Mouse (Mus musculus) heart, postnatal 25 days (tissue): ENCODE measurements at regions not wholly inside any gene's neighbourhood (a gene's known extent, or its start where the extent isn't known, plus 50 kb on each side); places are given as distances from the start of the nearest gene placed in this dataset.

Source experiments
- DNase-seq: peaks from one replicate; pipeline ENCODE4 v3.0.0; 2022; ENCODE audit warnings: low spot score
- intact Hi-C: fragments of 180-260 bp; cut with DNase I; formaldehyde crosslinking; loops from one replicate; pipeline ENCODE4 v1.15.1; 2025

DNA sequence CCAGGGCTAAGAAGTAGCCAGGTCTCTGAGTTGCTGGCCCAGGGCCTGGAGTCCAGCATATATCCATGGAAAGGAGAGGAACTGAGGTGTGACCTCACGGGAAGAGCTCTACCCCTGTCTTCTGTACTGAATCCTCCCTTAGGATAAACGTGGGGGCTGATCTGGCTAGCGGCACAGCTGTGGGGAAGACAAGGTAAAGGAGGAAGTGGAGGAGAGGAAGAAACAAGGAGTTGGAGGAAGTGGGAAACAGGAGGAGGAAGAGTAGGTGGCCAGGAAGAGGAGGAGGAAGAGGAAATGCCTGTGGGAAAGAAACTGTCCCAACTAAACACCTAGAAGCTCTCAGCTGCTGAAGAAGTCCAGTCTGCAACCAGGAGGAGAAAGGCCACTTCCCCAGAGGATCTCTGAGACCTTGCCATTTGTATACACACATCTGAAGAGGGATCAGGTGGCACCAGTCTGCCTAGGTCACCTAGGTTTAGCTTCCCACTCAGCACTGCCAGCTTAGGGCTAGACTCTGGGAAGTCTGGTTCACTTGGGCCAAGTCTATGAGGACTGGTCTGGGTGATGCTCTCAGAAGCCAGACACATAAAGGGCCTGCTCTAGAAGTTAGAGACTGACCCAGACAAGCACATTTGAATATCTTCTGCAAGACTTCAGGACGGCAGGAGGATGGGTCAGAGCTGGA is 100.6 kb upstream of the Jun start:
- DNase-seq: no peak
- intact Hi-C loops: loop anchor here (5.0 kb wide), 1 partner anchor 60 kb away; no protein-coding TSS in a partner anchor

DNA sequence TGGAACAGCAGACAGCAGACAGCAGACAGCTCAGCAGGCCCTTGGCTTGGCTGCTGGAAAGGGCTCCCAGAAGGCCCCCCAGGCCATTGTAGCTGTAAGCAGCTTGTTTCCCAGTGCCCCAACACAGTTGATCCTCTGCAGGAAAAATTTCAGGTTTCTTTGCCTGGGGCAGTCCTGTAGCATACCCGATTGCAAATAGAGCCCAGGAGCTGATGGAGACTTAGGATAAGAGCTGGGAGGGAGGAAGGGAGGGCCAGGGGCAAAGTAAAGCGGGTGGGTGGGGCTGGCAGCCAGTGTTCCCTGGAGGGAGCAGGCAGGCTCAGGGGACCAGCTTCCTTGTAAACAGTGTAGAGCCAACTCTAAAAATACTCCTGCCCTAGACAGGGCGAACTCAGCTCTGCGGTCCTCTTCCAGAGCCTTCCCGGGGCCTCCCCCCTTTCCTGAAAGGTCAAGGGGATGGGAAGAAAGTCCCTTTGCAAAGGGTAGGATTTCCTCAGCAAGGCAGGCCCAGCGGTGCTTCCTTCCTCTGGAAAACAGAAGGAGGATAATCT is 101.8 kb upstream of the Jun start:
- intact Hi-C loops: loop anchor here (2.0 to 5.0 kb wide), 2 partner anchors 62 to 101 kb away; partner anchors contain the start of gene Jun
- peak; percentile 72 for DNase-seq

DNA sequence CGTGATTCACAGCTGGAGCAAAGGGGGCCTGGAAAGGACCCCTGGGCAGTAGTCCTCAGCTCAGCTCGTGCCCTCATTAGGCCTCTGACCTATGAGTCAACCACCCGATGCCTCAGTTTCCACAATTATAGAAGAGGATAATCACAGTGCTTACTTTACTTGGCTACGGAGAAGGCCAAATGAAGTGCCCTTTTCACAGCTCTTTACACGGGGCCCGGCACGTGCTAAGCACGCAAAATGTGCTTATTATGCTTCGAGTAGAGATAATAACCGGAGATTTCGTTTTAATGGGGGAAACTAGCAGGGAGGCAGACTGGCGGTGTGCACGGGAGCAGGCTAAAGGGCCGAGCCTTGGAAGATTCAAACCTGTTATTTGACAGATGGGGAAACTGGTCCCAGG is 102.4 kb upstream of the Jun start:
- intact Hi-C loops: loop anchor here (2.0 to 5.0 kb wide), 2 partner anchors 62 to 102 kb away; partner anchors contain the start of gene Jun
- no peak for DNase-seq

DNA sequence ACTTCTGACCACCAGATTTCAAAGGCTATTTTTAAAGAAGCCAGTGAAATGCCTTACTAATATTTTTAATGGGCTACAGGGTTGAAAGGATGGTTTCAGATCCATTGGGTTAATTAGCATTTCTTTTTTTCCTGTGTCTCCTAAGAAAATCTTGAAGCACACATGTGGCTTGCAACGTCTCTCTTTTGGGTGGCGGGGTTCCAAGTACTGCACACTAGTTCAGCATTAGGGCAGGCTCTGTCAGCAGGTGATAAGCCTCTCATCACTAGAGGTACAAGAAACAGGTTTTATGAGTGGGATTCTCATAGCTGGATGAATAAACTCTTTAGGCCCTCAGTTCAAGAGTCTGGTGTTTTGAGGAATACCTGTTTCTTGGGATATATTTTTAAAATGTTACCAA is 103.2 kb upstream of the Jun start:
- intact Hi-C loops: loop anchor here (2.0 kb wide), 1 partner anchor 102 kb away; the partner anchor contains the start of gene Jun
- no peak for DNase-seq

DNA sequence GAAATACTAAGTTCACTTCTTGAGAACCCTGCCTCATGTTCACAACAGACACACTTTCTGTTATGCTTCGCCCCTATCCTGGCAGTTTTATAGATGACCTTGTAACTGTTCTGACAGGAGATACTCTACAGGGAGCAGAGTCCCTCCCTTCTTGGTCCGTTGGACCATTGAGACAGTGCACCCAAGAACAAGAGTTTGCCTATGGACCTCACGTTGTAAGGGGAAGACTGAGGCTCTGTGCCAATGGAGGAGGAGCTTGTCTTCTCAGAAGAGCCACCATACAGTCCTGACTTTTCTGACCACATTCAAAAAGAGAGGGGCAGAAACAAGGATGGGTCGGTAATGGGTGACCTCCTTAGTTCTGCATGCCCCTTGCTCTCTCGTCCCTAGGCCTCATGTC is 103.8 kb upstream of the Jun start:
- no peak for DNase-seq

DNA sequence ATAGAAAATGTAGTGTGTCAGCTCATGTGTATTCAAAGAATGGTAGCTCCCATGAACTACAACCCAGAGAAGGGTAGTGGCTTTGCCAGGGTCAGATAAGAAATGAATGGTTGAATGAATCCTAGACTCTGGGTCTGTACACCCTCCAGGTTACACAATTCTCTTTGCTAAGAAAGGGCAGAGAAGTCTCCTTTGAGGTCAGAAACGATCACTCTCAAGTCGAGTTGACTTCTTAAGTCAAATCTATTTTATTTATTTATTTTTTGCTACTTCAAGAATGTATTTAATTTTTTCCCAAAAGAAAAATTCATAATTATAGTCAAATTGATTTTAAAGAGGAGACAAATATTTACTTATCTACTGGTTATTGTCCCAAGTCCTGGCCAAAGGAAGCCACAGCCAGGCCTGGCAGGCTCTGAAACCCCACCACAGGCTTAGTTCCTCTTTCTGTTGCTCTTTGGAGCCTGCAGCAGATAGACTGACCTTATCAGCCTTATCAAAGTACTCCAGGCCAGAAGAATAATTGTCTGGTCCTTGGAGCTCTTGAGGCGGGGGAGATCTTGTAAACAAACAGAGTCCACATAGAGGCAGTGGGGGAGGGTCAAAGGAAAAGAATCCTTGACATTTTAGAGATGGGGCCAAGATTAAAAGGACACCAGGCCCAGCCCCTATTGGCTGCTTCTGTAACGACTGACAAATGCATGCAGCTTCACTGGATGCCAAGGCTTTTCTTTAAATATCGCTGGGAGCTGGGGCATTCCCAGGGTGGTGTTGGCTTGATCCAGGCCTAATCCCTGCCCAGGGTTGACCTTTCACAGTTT is 104.6 kb upstream of the Jun start:
- DNase-seq: no peak
- intact Hi-C loops: no loop called here

More for the DNA sequence above, 103.8 kb upstream of the Jun start:
- intact Hi-C loops: loop anchor here (2.0 kb wide), 1 partner anchor 103 kb away; the partner anchor contains the start of gene Jun

DNA sequence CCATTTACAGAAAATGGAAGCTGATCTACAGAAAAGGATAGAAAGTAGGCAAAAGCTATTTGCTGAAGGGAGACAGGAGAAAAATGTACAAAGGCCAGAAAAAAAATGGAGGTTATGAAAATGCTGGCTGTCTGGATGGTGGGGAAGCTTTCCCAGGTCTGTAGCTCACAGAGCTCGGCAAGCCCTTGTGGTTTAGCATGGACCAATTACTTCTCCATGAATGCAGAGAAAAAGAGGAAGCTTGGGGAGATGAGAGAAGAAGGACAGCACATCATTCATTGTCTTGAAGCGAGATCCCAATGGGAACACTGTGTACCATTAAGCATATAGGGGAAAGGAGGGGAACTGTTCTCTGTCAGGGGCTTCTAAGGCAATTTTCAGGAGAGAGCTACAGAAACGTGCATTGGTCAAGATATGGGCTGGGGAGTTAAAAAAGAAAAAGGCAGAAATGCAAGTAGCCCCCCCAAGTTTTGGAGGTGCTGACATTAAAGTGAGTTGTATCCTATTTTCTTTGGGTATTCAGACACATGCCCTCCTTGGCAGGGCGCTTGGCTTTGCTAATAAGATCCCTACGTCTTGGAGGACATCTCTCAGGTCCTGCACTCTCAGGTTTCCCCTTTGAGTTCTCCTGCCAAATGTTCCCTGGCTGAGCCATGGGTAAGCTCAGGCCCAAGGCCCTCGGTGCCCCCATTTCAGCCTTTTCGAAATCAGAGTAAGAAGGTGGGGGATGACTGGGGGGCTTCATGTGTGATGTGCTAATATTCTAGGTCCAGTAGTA is 105.8 kb upstream of the Jun start:
- intact Hi-C loops: no loop called here
- DNase-seq: no peak

DNA sequence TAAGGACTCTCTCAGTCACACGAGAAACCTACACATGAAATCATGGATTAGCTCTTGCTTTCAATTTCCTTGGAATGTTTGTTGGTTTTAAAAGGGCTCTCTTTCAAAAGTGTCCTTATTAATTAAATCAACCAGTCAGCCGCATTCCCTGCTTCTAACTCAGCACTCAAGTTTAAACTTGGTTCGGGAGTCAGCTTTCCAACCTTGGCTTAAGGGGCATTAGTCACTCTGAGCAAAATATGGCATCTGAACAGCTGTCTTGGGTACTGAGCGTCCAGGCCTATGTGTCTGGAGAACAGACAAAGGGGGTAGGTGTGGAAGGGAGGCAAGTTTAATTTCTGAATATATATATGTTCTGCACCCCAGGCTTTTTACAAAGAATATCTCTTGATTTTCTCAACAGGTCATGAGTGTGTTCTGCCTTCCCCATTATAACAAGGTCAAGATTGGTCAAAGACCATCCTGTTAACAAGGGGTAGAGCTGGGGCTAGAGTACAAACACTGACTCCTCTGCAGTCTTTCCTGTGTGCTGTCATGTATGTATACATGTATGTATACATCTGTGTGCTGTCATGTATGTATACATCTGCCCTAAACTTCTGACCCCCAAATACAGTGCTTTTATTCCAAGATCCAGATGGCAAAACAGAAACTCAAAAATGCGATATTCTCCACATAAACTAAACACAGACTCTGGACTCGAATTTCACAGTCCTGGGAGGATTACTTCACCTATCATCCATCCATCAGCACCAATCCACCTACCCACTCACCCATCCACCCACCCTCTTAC is 106.8 kb upstream of the Jun start:
- intact Hi-C loops: no loop called here
- DNase-seq: no peak

DNA sequence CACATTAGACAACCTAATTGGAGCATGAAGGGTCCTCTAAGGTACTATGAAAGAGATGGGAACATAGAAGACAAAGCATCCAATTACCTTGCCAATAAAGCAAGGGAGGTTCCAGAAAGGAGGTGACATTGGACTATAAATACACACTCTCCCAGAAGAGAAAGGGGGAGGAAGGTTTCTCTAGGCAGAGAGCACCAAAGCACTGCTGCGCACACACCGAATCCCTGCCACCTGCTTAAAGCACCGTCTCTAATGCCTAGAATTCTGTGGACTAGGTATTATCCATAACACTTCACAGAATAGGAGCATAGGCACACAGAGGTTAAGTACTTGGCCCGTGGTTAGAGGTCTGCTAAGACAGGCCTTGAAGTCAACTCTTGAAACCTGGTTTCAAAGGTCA is 107.8 kb upstream of the Jun start:
- intact Hi-C loops: loop anchor here (5.0 to 10.0 kb wide), 3 partner anchors 122 to 395 kb away; partner anchors contain the start of gene Fggy
- no peak for DNase-seq

DNA sequence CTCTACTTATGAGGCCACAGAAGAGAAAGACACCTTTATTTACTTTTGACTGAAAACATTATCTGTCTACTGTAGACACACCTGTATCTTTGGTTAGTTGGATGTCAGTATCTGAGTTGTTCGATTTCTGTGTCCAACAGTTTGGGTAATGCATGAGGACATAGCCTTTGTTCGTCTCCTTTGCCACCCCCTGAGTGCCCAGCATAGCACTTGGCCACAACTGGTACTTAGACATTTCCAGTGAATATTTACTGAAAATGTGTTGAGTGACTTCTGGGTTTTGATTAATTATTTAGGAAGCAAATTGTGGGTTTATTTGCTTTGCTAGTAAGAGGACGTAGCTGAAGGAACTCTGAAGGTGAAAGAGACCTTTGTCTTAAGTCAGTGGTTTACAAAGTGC is 108.4 kb upstream of the Jun start:
- no peak for DNase-seq
- intact Hi-C loops: loop anchor here (5.0 to 10.0 kb wide), 3 partner anchors 122 to 394 kb away; partner anchors contain the start of gene Fggy

DNA sequence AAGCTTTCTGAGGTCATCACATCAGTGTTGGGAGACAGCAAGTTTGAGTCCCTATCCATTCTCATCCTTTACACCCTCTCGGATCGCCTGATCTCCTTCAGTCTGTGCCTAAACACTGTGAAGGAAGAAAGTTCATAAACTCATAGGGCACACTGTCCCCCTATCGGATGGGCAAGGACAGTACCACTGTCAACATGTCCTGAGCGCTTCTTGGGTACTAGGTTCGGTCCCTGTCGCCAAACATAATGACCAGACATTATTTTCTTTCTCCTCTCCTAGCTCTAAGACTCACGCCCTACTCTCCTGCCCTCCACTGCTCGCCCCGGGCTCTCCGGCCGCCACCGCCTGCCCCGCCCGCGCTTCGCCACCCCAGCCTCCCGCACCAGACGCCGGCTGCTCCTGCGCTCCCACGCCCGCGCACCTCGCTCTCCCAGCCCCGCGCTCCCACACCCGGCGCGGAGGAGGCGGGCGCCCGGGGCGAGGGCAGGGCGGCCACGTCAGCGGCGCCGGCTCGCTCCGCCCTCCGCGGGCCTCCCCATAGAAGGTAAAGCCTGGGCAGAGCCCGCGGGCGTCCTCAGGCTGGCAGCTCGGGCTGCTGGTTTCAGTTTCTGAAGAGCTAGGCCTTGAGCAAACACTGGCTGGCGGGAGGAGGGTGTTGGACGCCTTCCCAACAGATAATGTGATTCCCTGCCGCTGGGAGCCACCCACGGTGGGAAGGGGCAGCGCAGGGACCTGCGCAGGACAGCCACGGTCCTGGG is 109.1 kb upstream of the Jun start:
- intact Hi-C loops: loop anchor here (5.0 to 10.0 kb wide), 3 partner anchors 121 to 394 kb away; partner anchors contain the start of gene Fggy
- peak; percentile 89 for DNase-seq

DNA sequence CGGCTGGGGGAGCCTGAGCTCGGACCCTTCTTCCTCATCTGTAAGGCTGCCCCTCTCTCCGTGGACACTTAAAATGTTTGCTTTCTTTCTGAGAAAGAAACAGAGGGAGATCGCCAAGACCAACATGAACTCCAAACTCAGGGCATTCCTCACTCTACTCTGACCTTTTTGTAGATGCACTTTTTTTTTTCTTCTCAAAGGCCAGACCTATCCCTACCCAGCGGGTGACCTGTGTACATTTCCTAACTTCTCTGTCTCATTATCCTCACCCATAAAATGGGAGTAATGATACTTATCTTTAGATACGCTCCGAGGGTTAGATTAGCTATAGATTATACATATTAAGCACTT is 109.6 kb upstream of the Jun start:
- intact Hi-C loops: loop anchor here (5.0 to 10.0 kb wide), 3 partner anchors 121 to 393 kb away; partner anchors contain the start of gene Fggy
- DNase-seq: no peak

DNA sequence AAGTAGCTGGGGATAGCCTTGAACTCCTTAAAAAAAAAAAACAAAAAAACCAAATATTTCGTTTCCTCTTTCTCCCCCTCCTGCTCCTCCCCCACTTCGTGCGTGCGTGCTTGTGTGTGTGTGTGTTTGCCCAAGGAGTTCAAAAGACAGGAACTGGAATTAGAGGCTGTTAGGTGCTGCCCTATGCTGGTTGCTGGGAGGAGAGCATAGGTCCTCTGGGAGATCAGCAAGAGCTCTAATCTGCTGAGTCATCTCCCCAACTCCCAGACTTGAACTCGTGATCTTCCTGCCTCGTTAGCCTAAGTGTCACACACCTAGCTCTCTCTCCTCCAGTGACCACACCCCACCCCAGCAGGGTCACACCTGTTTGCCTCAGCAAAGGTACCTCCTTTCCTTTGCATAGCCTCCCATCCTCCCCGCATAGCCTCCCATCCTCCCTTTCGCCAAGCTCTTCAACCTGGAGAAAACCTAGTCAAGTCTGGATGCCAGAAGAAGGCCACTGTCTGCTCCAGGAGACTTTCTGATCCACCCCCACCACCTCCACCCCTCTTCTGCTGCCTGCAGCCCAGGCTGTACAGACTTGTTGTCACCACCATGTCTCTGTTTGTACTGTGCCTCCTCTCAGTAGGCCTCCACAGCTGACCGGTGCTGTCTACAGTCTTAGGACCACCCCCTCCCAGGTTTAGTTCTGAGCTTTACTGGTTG is 110.5 kb upstream of the Jun start:
- no peak for DNase-seq
- intact Hi-C loops: loop anchor here (5.0 to 10.0 kb wide), 3 partner anchors 120 to 392 kb away; partner anchors contain the start of gene Fggy

DNA sequence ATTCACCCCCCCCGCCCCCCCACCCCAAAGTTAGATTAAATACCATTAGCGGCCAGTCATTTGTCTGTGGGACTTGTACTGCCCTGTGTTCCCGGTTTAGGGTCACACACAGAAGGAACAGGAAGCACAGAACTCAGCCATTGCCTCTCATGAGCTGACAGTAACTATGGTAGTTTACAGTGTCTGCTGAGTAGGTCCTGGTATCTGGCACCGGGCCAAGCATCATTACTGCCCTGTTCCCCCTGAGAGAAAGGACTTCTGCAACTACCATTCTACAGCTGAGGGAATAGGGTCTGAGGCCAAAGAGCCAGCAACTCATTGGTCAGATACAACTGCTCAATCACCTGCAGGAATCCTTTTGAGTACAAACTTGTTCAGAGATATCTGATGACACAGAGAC is 111.4 kb upstream of the Jun start:
- no peak for DNase-seq
- intact Hi-C loops: loop anchor here (5.0 to 10.0 kb wide), 3 partner anchors 119 to 391 kb away; partner anchors contain the start of gene Fggy

DNA sequence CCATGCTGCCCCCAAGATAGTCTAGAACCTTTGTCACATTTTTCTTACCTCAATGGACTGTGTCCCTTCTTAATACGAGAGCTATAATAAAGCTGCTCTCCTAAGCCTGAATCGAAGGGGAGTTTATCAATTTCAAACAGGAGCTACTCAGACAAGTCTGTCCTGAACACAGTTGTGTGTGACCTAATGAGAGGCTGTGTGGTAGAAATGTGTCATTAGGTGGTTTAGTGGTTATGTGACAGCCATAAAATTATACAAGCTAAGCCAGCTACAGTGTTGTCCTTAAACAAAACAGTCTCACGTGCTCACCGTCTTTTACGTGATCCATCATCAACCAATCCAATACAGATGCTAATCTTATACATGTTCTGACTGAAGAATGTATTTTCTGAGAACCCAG is 114.5 kb upstream of the Jun start:
- intact Hi-C loops: loop anchor here (10.0 kb wide), 1 partner anchor 388 kb away; the partner anchor contains the start of gene Fggy
- no peak for DNase-seq

DNA sequence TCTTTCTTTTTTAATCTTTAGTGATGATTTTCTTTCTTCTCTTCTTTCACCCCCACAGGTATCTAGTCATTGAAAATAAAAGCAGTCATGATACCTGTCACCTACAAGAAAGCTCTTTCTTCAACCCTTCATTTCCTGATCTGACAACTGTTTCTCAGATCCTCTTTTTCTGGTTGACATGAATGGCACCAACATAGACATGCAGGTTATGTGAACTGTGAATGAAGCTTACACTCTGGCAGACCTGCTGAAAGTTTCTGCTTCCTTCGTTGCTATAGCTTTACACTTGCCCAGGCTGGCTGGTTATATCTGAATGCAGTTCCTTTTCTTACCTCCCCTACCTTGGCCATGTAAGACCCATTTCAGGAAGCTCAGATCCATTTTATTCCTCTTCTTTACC is 115.2 kb upstream of the Jun start:
- DNase-seq: no peak
- intact Hi-C loops: loop anchor here (10.0 kb wide), 1 partner anchor 388 kb away; the partner anchor contains the start of gene Fggy

DNA sequence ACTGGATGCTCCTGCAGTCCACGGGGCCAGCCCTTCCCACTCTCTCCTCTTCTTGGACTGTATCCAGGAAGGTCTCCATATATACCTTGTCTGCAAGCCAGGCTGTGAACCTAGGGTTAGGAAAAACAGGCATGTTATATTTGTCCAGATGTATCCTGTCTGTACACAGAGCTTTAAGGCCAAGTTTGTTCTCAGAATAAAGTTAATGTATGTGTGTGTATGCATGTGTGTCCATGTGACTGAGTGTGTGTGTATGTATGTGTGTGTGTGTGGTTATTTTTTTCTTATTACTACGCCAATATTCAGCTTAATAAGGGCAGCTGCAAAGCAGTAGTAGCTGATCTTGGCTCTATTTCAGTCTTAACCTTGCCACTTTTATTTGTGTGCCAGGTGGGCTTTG is 117.7 kb upstream of the Jun start:
- DNase-seq: no peak
- intact Hi-C loops: loop anchor here (10.0 kb wide), 1 partner anchor 385 kb away; the partner anchor contains the start of gene Fggy
